14 mouse cellular contexts compared by ENCODE assay signal in genomic region chr11:100890481-100890880, GRCm38 (mm10). TPM values are rescaled to one million over a fixed set of nuclear protein-coding genes. Genes with fewer than 3 reads are reported as not detected.
DNase-seq lines count a peak whose midpoint lies in the region; ATAC-seq and TF ChIP-seq lines count a peak whose summit lies in the region.
"Had no signal": no experiment of that assay in that cellular context is flagged by ENCODE, and none has a peak within 500 bp of the region (broad histone marks: within the 10 kb centered on the region; RNA-seq: fewer than 3 reads in every experiment).

No protein-coding gene starts in this region.

- TF ChIP-seq POLR2A in brain, embryonic 14.5 days (IDR thresholded peaks at IDR 0.05; ENCODE audit: borderline replicate concordance, extremely low read depth, insufficient read depth, insufficient read length, poor library complexity, severe bottlenecking): no peak

- ATAC-seq in heart, embryonic 11.5 days (replicated peaks; ENCODE audit: insufficient number of reproducible peaks, low FRiP score, low TSS enrichment): no peak
- ATAC-seq in lung, embryonic 16.5 days (ENCODE audit: low read depth): no peak
- ATAC-seq: midbrain, embryonic 16.5 days had no signal

- peaks cover 53% of the 10 kb centered on the region for H3K4me1 ChIP-seq in heart, embryonic 10.5 days
- H3K4me1 ChIP-seq in heart, embryonic 11.5 days (ENCODE audit: control insufficient read depth, insufficient read depth, low read length): peaks cover 43% of the 10 kb centered on the region
- 0 out of 2 replicates have a peak, but pooled peaks cover 7% of the 10 kb centered on the region for H3K4me1 ChIP-seq in lung, embryonic 16.5 days (replicated peaks; ENCODE audit: control insufficient read depth, insufficient read depth, low read length)
- 0 out of 2 replicates have a peak, but pooled peaks cover 6% of the 10 kb centered on the region for H3K4me1 ChIP-seq in limb, embryonic 10.5 days
- H3K4me1 ChIP-seq: hindbrain, embryonic 15.5 days had no signal

- 88% methylated on average over 6 of the region's 6 CpGs for WGBS in heart, embryonic 10.5 days
- 91% methylated on average over 6 of the region's 6 CpGs for WGBS in heart, embryonic 11.5 days (ENCODE audit: insufficient replicate concordance)
- 64% methylated on average over 6 of the region's 6 CpGs for WGBS in lung, embryonic 16.5 days
- WGBS in limb, embryonic 10.5 days: 93% methylated on average over 6 of the region's 6 CpGs

- H3K4me3 ChIP-seq in heart, embryonic 10.5 days: no peak overlapping the region
- no peak overlapping the region for H3K4me3 ChIP-seq in heart, embryonic 11.5 days (ENCODE audit: low read depth, low read length)
- H3K4me3 ChIP-seq in lung, embryonic 16.5 days (ENCODE audit: low read length): no peak overlapping the region
- no peak overlapping the region for H3K4me3 ChIP-seq in limb, embryonic 10.5 days
- H3K4me3 ChIP-seq: hindbrain, embryonic 15.5 days; neural tube, embryonic 12.5 days had no signal

- H3K27ac ChIP-seq in heart, embryonic 10.5 days: peak overlapping the region; percentile 83
- H3K27ac ChIP-seq in heart, embryonic 11.5 days (ENCODE audit: low read depth, low read length): no peak overlapping the region
- peak overlapping the region; percentile 77 for H3K27ac ChIP-seq in lung, embryonic 16.5 days (ENCODE audit: low read length)
- H3K27ac ChIP-seq in limb, embryonic 10.5 days: no peak overlapping the region
- H3K27ac ChIP-seq: hindbrain, embryonic 15.5 days; neural tube, embryonic 12.5 days had no signal

- H3K36me3 ChIP-seq in heart, embryonic 10.5 days: peaks cover 48% of the 10 kb centered on the region
- H3K36me3 ChIP-seq in heart, embryonic 11.5 days (ENCODE audit: control insufficient read depth, insufficient read depth, low read length): peaks cover 2% of the 10 kb centered on the region
- peaks cover 4% of the 10 kb centered on the region for H3K36me3 ChIP-seq in lung, embryonic 16.5 days (ENCODE audit: control insufficient read depth, insufficient read depth, low read length)
- H3K36me3 ChIP-seq in limb, embryonic 10.5 days: peaks cover 35% of the 10 kb centered on the region; the same call in 1 of the 2 replicates

- peak; percentile 47 to 66 for DNase-seq in cerebellum, postnatal 14 days
- no peak for DNase-seq in cerebellum, adult 11-12 months
- DNase-seq in heart, embryonic 10.5 days (ENCODE audit: low spot score): no peak
- no peak for DNase-seq in lung, adult 18-20 months
- DNase-seq in brain, embryonic 14.5 days (ENCODE audit: low read depth): peak; percentile 81
- no peak for DNase-seq in limb, embryonic 10.5 days (ENCODE audit: low spot score)
- DNase-seq: cerebellum, adult 9-11 months; kidney, adult 18-20 months; kidney, postnatal 36 days had no signal

- H3K9me3 ChIP-seq in heart, embryonic 10.5 days: no peaks in the 10 kb centered on the region
- H3K9me3 ChIP-seq in heart, embryonic 11.5 days (replicated peaks; ENCODE audit: control insufficient read depth, low read length): no peaks in the 10 kb centered on the region
- H3K9me3 ChIP-seq in lung, embryonic 16.5 days (ENCODE audit: control insufficient read depth, low read length): no peaks in the 10 kb centered on the region
- no peaks in the 10 kb centered on the region for H3K9me3 ChIP-seq in limb, embryonic 10.5 days (replicated peaks)
- H3K9me3 ChIP-seq: hindbrain, embryonic 15.5 days; neural tube, embryonic 12.5 days had no signal

- no peak overlapping the region for H3K4me2 ChIP-seq in heart, embryonic 11.5 days
- H3K4me2 ChIP-seq in lung, embryonic 16.5 days (ENCODE audit: low read depth, low read length): no peak overlapping the region
- H3K4me2 ChIP-seq: hindbrain, embryonic 15.5 days; neural tube, embryonic 12.5 days had no signal

- no peaks in the 10 kb centered on the region for H3K27me3 ChIP-seq in heart, embryonic 10.5 days (ENCODE audit: insufficient read depth, poor library complexity, severe bottlenecking)
- H3K27me3 ChIP-seq in heart, embryonic 11.5 days (ENCODE audit: control insufficient read depth, insufficient read depth, low read length): no peaks in the 10 kb centered on the region
- H3K27me3 ChIP-seq in lung, embryonic 16.5 days (ENCODE audit: control insufficient read depth, insufficient read depth, low read depth, low read length): no peaks in the 10 kb centered on the region
- H3K27me3 ChIP-seq in limb, embryonic 10.5 days (ENCODE audit: low read depth, poor library complexity, severe bottlenecking): no peaks in the 10 kb centered on the region
- H3K27me3 ChIP-seq: hindbrain, embryonic 15.5 days; neural tube, embryonic 12.5 days had no signal

- TF ChIP-seq CTCF in brain, embryonic 14.5 days (IDR thresholded peaks at IDR 0.05; ENCODE audit: borderline replicate concordance, extremely low read depth, insufficient read depth, insufficient read length): no peak

- H3K9ac ChIP-seq in heart, embryonic 11.5 days (ENCODE audit: low read depth, low read length): no peak overlapping the region
- H3K9ac ChIP-seq in lung, embryonic 16.5 days (ENCODE audit: low read length): 0 out of 2 replicates have a peak overlapping the region, but pooled peaks have one; percentile 14
- H3K9ac ChIP-seq: hindbrain, embryonic 15.5 days; neural tube, embryonic 12.5 days had no signal

RNA-seq across cellular contexts. Expression of gene Stat5a, which starts 31.3 kb away (rescaled TPM):
- 6.2 and 6.6 TPM in 2 replicates for polyA plus RNA-seq in heart, embryonic 10.5 days (2016; fragmentation: Nextera tagmentation; extraction: Ambion mirVana)
- 5.6 and 5.9 TPM in 2 replicates for polyA plus RNA-seq in heart, embryonic 11.5 days (2014; fragmentation: Nextera tagmentation; extraction: Ambion mirVana)
- 11.0 and 11.3 TPM in 2 replicates for polyA plus RNA-seq in lung, embryonic 16.5 days (2015; fragmentation: Nextera tagmentation; extraction: Ambion mirVana)
- 1.4 and 2.1 TPM in 2 replicates for polyA plus RNA-seq in brain, embryonic 14.5 days (2012; rRNA removed)
- polyA plus RNA-seq in limb, embryonic 10.5 days (2016; fragmentation: Nextera tagmentation; extraction: Ambion mirVana): 2.1 and 2.7 TPM in 2 replicates

RNA-seq across cellular contexts. Expression of gene Stat5b, which starts 40.0 kb away (rescaled TPM):
- polyA plus RNA-seq in heart, embryonic 10.5 days (2016; fragmentation: Nextera tagmentation; extraction: Ambion mirVana): 25.7 and 30.1 TPM in 2 replicates
- polyA plus RNA-seq in heart, embryonic 11.5 days (2014; fragmentation: Nextera tagmentation; extraction: Ambion mirVana): 26.4 and 32.0 TPM in 2 replicates
- 27.2 and 28.4 TPM in 2 replicates for polyA plus RNA-seq in lung, embryonic 16.5 days (2015; fragmentation: Nextera tagmentation; extraction: Ambion mirVana)
- 16.4 and 21.5 TPM in 2 replicates for polyA plus RNA-seq in brain, embryonic 14.5 days (2012; rRNA removed)
- 15.4 and 15.6 TPM in 2 replicates for polyA plus RNA-seq in limb, embryonic 10.5 days (2016; fragmentation: Nextera tagmentation; extraction: Ambion mirVana)

RNA-seq across cellular contexts. Expression of gene Stat3, which starts 48.9 kb away (rescaled TPM):
- 33.7 and 41.5 TPM in 2 replicates for polyA plus RNA-seq in heart, embryonic 10.5 days (2016; fragmentation: Nextera tagmentation; extraction: Ambion mirVana)
- 45.0 and 49.0 TPM in 2 replicates for polyA plus RNA-seq in heart, embryonic 11.5 days (2014; fragmentation: Nextera tagmentation; extraction: Ambion mirVana)
- 58.5 and 63.7 TPM in 2 replicates for polyA plus RNA-seq in lung, embryonic 16.5 days (2015; fragmentation: Nextera tagmentation; extraction: Ambion mirVana)
- 29.1 and 36.9 TPM in 2 replicates for polyA plus RNA-seq in brain, embryonic 14.5 days (2012; rRNA removed)
- 20.7 and 30.2 TPM in 2 replicates for polyA plus RNA-seq in limb, embryonic 10.5 days (2016; fragmentation: Nextera tagmentation; extraction: Ambion mirVana)

Comparison
In these comparisons a context has a peak if more than half of its experiments do, and no peak if none do; other contexts are left out.
1. DNase-seq: peak in cerebellum, postnatal 14 days (2 of 2) and brain, embryonic 14.5 days (single experiment); none in cerebellum, adult 11-12 months (single experiment), heart, embryonic 10.5 days (single experiment), lung, adult 18-20 months (0 of 2) and limb, embryonic 10.5 days (single experiment).
2. H3K27ac ChIP-seq: peak in heart, embryonic 10.5 days (single experiment) and lung, embryonic 16.5 days (single experiment); none in heart, embryonic 11.5 days (single experiment) and limb, embryonic 10.5 days (single experiment).